Mouse (Mus musculus) bone marrow, adult 2 months (tissue): ENCODE measurements around the gene Has1.

Experiments
- CTCF ChIP-seq: fragments of 200-500 bp; IDR thresholded peaks from 2 replicates; pipeline ENCODE4 v1.5.1; 2011; ENCODE audit warnings: low read length, control low read depth; ENCODE audit not compliant: control insufficient read depth, insufficient read depth
- POLR2A ChIP-seq: fragments of 200-500 bp; IDR thresholded peaks from 2 replicates; pipeline ENCODE4 v1.6.1; 2011; ENCODE audit warnings: low read depth, mild to moderate bottlenecking, control low read depth, low read length, borderline replicate concordance; ENCODE audit not compliant: control insufficient read depth

DNA sequence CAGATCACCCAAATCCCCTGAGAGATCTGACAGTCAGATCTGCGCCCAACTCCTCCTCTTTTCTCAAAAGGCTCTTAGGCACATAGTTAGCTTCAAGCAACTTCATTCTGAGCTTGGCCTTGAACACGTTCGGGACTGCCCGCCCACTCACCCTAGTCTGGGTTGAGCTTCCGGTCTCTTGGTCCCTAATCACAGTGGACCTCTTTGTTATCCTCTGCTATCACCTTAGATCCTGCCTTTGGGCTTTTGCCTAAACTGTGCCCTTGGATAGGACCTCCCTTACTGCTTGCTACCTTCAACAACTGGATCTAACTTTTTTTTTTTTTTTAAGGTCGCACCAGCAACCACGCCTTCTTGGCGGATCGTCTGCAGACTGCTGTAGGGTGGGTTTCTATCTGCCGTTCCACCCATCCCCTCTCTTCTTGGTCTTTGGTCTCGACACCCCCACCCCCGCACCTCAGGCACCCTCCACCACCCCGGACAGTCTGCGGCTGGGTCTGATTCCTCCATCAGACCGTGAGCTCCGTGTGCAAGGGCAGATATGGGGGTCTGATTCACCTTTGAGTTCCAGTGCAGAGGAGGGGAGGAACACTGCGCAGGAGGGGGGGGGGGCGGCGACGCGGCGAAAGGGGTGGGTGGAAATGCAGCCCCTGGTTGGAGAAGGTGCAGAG, 28.9 kb downstream of the Has1 start:
- TF ChIP-seq POLR2A: no peak
- TF ChIP-seq CTCF: no peak
